Mouse (Mus musculus) T-cell, adult 2 months (primary cell): Measurements from ENCODE around the gene Fam3c.
A peak's percentile ranks its signal among the peaks of the same experiment; 100 is the strongest.

Source experiments
- DNase-seq: peaks from one replicate; pipeline ENCODE4 v3.0.0; 2022; ENCODE audit warnings: low spot score

Fam3c gene

DNA sequence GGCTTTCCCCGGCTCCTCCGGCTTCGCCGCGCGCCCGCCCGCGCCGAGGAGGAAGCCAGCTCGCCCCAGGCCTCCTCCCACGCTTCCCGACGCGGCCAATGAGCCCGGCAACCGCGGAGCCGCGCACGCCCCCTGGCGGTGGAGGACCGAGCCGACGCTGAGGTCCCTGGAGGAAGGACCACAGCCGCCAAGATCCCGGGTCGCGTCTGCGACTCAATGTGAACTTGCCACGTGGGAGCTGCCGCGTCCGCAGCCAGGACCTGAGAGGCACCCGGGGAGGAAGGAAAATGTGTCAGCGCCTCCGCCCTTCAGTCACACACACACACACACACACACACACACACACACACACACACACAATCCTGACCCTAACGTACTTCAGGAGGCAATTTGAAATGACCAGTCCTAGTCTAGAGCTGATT, at the start of gene Fam3c:
TSS of gene Fam3c (minus strand) at position 158 of the 422 bp plus-strand sequence.
- DNase-seq: no peak

DNA sequence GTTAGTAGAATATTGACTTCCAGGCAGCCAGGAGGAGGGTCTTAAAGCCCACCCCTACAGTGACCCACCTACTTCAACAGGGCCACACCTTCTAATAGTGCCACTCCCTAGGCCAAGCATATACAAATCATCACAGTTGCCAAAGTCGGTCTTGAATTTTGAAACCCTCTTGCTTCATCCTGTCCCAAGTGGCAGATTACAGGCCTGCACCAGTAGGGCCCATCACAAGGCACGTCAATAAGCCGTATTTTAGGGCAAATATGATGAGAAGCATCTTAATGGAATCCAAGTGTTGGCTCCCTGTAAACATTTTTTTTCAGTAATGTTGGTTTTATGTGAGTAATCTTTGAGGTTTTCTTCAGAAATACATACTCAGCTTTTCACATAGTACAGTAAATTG, 49.0 kb upstream of the Fam3c start:
- no peak for DNase-seq

DNA sequence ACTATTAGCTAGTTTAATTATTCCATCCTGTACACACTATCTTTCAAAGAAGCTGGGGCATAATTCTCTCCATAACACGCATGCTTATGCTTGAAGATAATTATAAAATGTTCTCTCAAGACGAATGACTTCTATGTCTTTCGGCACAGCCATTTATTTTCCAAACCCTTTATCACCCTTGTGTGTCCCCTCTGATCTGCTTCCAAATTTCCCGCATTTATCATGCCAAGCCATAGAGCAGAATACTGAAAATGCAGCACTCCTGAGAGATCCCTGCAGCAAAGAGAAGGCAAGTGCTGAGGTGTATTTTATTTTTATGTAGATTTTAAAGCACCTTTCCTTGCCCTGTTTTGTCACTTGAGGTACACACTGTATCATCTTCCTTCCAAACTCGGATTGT, 47.7 kb upstream of the Fam3c start:
- DNase-seq: no peak

DNA sequence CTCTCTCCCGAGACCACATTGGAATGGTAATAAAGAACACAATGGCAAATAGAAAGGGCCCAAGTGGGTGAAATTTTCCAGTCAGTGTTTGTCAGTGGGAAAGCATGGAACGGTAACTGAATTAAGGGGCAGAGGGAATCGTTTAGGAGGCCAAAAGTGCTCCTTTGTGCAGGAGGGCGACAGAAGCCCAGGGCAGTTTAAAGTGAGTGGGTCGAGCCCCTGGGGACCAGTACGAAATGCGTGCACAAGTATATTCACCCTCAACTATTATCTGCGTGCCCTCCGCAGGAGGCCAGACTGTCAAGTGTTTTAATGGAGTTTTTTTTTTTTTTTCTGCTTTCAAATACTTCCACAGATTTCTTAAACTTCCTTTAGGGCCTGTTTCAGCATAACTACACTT, 47.3 kb upstream of the Fam3c start:
- DNase-seq: no peak

DNA sequence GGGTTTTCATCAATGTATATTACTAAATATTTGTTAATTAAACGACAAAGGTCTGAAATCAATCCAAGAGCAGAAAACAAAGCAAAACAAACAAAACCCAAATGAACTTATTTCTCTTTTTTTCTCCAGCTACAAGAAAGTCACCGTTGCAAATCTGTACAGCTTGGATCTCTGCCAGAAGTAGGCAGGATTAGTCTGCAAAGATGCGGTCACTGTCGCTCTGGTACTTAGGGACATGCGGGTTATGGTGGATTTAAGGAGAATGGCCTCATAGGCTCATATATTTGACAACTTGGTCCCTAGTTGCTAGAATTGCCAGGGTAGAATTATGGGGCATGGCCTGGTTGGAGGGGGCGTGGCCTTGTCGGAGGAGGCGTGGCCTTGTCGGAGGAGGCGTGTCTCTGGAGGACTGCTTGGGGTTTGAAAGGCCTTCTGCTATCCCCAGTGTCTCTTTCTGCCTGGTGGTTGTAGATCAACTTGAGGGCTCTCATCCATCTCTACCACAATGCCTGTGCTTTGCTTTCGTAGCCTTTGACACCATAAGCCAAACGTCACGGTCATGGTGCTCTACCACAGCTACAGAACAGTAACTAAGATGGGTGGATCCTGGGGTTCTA, 46.6 kb upstream of the Fam3c start:
- no peak for DNase-seq

DNA sequence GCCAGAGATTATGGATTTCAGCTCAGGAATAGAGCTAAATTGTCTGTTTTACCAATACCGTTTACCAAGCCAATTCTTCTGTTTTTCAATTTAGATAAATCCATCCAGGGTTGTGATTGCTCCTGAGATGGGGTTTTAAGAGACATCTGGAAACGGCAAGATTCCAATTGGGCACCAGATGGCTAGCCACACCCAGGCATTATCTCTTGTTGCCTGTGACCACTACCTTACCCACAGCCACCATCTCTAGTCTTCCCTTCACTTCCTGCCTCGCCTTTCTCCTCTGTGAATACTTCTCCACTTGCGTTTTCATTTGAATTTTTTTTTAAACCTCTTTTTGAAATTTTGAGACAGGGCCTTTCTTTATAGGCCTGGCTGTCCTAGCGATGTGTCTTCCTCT, 46.0 kb upstream of the Fam3c start:
- DNase-seq: no peak

DNA sequence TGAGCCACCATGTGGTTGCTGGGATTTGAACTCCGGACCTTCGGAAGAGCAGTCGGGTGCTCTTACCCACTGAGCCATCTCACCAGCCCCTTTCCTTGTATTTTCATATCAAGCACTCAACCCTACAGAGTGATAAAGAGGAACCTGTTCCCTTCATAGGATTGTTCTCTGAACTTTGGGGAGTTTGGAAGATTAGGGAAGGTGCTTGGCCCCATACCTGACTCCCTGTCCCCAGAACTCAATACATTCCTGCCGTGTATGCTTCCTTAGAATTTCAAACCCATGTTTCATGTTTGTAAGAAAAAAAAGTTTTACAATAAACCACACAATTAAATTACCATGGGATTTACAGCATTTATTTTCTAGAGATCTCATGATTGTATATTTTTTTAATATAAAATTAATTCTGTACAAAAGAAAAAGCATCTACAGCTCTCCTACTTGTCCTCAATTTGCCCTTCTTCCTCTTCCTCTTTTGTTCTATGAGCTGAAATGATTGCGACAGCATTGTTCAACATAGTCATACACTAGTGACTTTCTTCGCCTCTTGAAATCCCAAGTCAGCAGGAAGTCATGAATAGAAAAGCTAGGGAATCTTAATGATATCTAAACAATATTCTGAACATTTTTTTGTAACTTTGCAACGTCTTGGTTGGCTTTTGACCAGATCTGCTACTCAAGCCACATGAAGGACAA, 42.2 kb upstream of the Fam3c start:
- no peak for DNase-seq

DNA sequence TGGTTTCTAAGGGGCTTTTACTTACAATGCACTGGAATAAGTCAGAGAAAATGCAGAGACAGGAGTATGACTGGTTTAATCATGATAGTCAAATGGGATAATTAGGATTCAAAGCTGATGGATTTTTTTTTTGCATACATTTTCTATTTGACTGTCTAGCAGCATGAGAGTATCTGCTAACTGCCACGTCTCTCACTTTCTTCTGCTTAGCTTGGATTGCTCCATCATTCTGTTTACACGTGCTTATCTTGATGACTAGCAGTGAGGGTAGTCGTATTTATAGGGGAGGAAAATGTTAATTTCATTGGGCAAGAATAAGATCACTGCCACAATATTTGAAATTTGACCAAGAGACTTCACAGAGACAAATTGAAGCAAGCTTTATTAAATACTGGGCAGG, 39.2 kb upstream of the Fam3c start:
- no peak for DNase-seq

DNA sequence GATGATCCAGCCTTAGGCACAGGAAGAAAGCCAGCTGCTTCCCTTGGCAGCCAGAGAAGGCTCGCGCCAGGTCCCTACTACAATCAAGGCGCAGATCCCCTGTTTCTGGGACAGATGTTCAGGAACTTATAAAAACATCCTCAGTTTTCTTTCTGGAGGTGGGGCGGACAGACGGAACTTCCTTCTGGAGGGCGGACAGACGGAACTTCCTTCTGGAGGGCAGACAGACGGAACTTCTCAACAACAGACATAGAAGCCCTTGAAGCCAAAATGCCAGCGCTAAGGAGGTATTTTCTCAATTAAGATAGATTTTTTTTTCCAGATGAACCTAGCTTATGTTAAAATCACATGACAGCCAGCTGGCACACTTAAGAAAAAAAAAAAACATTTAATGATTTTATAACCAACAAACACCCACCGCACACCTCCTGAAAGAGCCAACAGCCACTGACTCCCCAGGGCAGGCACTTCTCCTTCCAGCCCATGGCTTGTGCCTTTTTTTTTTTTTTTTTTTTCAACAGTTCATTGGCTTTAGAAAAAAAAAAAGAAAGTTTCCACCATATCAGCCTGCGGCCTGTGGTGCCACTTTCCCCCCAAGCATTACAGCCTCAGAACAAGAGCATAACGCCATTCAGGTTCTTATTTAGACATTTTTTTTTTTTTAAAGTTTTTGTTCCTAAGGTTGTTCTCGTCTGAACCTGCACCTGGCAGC, 34.8 kb upstream of the Fam3c start:
- no peak for DNase-seq

DNA sequence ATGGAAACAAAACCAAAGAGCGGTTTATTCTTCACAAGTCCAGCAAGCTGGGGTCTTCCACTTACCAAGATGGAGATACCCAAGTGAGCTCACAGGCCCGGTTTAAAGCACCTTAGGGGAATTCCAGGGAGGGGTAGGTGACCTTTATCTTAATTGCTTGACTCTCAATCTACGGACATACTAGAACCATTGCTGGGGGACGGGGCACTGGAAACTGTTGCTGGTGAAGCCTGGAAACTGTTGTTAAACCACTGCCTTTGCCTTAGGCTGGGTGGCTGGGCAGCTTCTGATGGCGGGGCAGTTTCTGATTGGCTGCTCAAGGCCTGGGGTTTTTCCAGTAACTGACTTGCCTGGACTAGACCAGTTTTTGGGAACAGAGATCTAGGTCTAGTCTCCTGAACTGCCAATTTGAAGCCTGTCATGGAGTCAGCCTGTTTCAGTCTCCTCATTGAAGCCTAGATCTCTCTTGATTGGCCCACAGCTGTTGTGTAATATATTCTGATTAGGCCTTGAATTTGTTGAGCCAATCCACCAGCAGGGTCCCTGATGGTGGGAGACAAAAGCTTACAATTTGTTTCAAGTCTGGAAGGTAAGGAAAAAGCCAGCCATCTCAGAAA, 29.3 kb upstream of the Fam3c start:
- DNase-seq: no peak

DNA sequence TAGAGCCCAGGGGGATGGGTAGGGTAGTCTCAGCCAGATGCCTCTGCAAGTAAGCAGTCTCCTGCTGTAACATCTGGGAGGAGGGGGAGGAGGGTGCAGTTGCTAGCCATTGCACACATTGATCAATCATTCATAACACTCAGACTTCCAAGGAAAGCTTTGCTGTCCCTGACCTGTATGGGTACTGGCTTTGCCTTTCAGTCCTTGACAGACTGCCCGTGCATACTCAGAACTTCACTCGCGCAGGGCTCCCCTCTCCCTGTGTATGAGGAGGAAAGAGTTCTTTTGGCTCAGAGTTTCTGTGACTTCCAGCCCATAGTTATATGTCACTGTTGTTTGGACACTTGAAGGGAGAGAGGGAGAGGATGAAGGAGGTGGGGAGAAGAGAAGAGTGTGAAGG, 24.2 kb upstream of the Fam3c start:
- no peak for DNase-seq

DNA sequence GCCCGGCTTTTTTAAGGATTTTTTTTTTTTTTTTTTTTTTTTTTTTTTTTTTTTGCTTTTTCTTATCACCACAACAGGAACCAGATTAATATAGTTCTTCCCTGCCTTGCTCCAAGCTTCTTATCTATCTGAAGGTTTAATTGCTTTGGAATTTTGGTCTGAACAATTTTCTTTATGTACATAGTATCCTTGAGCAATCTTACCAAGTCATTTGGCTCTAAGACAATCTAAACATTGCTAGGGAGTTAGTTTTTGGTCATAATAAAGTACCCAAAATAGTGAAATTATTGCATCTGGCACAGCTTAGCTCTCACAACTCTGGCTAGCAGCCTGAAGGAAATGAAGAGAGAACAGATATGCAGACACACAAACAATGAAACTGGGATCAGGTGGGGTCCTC, 23.8 kb upstream of the Fam3c start:
- no peak for DNase-seq

DNA sequence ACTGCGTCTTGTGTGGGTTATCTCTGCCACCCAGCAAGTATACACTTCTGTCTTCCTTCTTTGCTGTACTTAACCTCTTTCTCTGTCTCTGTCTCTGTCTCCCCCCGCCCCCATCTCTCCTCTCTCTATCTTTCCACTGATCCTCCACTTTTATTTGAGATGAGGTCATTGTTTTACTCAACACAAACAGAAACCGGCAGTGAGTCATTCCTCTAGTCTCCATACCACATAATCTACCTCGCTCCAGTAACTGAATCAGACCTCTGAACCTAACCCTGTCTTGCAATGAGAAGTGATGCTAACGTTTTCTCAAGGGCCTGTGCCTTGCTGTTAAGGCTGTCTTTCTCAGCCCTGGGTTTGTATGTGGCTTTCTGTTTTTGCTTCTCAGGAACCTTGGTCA, 22.4 kb upstream of the Fam3c start:
- no peak for DNase-seq

DNA sequence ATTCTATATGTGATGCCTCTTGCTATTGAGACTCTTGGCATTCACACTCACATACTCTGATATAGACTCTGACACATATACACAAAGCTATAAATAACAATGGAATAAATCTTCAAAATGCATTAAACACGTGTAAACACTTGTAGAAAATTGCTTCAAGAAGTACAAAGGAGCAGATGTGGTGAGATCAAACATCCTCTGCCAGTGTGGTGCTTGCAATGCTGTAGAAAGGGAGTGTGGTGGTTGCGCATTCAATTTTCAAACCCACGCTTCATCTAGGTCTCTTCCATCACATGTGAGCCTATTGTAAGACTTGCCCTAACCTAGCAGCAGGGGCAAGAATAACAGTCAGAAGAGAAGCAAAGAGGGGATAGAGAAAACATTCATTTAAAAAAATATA, 18.7 kb upstream of the Fam3c start:
- peak; percentile 27 for DNase-seq

DNA sequence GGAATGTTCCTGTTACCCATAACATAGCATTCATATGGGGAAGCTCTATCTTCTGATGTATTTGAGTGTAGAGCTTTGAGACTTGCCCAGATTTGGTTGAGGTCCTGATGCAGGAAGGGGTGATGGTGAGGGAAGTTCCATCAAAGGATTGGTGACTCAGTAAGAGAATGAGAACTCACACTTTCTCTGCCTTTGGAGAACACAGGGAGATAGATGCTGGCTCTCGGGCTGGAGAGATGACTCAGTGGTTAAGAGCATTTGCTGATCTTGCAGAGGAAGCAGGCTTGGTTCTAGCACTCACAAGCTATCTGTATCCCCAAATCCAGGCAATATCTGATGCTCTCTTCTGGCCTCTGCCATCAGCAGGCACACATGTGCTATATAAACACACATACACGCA, 17.4 kb upstream of the Fam3c start:
- DNase-seq: no peak

DNA sequence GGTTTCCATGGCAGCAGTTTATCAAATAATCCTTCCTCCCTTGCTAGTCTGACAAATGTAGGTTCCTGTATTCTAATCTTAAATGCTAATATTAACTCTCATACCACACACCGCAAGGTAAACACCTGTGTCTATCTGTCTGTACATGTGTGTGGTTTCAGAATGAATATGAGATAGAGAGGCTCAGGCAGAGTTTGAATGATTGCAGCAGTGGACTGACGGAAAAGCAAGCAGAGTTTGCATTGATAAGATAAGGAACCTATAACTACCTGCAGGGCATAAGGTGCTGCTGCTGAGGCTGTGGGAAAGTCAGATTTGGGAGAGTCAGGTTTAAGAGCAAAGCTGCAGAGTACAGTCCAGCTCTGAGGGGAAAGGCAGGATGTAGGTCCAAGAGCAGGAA, 10.9 kb upstream of the Fam3c start:
- DNase-seq: no peak

DNA sequence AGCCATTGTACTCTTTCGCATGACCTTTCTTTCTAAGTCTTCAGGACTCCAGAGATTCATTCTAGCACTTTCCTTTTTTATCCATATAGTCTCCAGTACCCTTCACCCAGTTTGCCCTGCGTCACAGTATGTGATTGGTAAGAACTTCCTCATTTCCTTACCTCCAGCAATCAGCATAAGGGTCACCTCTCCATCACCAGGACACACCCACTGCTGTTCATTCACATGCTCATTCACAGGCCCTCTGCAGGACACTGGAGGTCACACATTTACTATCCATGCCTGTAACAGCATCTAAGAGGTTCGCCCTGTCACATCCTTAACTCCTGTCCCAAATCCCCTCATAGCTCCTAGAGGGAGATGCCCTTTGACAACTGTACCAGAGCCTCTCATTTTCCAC, 7.5 kb upstream of the Fam3c start:
- no peak for DNase-seq

DNA sequence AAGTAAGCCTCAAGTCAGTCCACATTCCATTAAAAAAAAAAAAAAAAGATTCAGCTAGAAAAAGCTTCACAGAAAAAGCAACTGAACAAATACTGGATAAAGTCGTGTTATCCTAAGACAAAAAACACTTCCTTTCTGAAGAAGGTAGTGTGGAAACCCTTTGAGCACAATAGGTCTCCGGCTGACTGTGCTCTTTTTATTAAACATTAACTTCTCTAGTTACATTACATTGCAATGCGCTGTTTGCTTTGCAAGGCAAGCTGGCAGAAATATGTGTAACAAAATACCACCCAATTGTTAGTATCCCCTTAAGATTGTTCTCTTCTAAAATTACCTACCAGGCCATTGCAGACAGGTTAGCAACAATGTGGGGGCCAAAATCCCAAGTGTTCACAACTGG, 5.9 kb upstream of the Fam3c start:
- DNase-seq: no peak

DNA sequence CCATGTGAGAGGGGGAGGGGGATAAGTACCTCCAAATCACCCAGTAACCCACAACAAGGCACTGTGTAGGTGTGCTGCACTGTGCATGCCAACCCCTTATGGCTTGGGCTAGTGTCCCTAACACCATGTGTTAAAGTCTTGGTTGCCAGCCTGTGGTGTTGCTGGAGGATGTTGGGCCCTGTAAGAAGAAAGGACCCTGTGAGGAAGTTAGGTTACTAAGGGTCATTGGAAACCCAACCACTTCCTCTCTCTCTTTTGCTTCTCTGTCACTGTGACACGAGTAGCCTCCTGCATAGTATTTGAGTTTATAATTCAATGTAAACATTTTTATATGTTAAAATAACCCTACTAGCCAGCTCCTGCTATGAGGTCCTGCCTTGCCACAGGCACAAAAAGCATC, 3.0 kb upstream of the Fam3c start:
- no peak for DNase-seq

DNA sequence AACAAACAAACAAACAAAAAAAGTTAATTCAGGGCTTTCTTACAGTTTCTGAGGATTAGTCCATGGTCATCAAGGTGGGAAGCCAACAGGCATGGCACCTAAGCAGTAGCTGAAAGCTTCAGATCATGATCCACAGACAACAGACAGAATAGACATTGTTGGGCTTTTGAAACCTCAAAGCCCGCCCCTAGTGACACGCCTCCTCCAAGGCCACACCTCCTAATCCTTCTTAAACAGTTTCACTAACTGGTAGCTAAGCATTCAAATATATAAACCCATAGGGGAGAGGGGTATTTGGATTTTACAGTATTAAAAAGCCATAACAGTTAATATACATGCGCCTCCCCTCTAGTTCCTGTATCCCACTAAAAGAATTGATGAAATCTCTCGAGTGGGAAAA, 1.3 kb upstream of the Fam3c start:
- DNase-seq: no peak

DNA sequence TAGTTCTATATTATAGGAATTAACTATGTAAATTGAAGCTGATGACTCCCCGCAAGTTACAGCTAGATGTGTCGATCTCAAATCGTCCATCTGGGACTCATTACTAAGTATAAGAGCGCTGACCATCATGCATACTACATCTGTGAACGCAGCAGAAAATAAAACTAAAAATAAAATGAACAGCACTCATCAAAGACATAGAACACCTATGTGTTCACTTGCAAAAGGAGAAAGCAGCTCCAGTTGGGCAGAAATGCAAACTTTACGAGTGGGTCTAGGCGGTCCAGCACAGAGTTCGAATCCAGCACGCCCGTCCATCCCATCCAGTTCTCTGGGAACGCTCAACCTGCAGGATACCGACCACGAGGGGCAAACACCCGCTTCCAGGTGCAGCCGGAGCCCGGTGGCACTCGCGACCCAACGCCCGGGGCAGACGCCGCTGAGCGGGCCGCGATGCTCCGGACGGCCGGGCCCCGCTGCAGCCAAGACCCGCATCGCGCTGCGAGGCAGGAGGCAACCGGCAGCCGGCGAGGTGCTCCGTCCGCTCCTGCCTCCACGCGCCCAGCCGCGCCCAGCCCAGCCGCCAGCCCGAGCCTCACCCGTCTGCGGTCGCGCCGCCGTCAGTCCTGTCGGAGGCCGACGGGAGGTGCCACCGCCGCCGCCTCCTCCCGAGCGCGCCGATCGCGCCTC, 502 bp downstream of the Fam3c start:
- peak; percentile 95 for DNase-seq

DNA sequence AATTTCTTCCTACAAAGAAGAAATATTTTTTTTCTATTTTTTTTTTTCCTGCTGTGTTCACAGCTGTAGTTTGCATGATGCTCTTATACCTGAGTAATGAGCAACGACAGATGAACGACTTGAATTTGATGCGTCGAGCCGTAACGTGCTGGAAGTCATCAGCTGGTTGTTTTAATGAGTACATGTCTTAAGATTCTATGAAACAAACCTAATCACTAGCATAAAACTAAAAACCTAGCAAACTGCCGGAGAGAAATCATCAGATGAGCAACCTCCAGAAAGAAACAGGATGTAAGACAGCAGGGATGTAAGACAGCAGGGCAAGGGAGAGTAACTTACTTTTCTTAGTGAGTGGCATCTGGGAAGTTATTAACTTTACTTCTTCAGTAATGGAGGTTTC, 1.4 kb downstream of the Fam3c start:
- no peak for DNase-seq

DNA sequence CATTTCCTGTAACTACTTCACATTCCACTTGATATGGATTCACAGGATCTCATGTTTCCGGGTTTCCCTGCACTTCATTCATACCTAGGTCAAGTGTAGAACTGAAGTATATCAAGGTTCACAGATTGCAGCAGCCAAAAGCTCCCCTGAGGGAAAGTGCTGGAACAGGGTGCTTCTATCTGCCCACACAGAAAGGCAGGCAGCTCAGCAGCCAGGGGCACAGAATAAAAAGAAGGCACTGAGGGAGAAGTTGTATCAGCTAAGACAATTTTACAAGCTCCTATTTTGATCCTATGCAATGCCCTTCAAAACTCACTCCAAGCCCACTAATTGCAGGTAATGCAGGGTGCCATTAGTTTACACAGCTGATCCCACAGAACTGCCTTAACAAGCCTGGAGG, 2.0 kb downstream of the Fam3c start:
- DNase-seq: no peak
